ENCODE assay signal across 10 mouse cellular contexts in genomic region chr4:149777126-149777525, GRCm38 (mm10). TPM values are rescaled to one million over a fixed set of nuclear protein-coding genes. Genes with fewer than 3 reads are reported as not detected.
A peak's percentile ranks its signal among the peaks of the same experiment; 100 is the strongest.
DNase-seq lines count a peak whose midpoint lies in the region.
"Had no signal": no experiment of that assay in that cellular context is flagged by ENCODE, and none has a peak within 500 bp of the region (broad histone marks: within the 10 kb centered on the region; RNA-seq: fewer than 3 reads in every experiment).

No protein-coding gene starts in this region.

- peak; percentile 88 for DNase-seq in ovary, adult 18-20 months (ENCODE audit: low spot score)
- no peak for DNase-seq in ovary, postnatal 14 days (ENCODE audit: low spot score)
- DNase-seq in adrenal gland, postnatal 36 days: peak; percentile 77 to 85
- peak; percentile 51 for DNase-seq in heart, postnatal 4 days
- no peak for DNase-seq in urinary bladder, adult 18-20 months (ENCODE audit: low spot score in 2 of 2)
- no peak for DNase-seq in embryo, embryonic 9.5 days (ENCODE audit: extremely low spot score)
- no peak for DNase-seq in c-Kit-positive CD71-positive TER-119-positive erythroid progenitor cells, embryonic 14.5 days (ENCODE audit: low spot score)
- DNase-seq: cerebellum, postnatal 25 days; liver, embryonic 13.5 days; right cerebral cortex, postnatal 25 days had no signal

RNA-seq across cellular contexts. Expression of gene Slc25a33, which starts 3.0 kb away (rescaled TPM):
- total RNA-seq in adrenal gland, postnatal 36 days (2021): 10 to 100 TPM; 18.3 to 31.6 TPM
- total RNA-seq in heart, postnatal 4 days (2021): 1 to 10 TPM; 8.8 to 9.5 TPM

RNA-seq across cellular contexts. Expression of gene Tmem201, which starts 39.3 kb away (rescaled TPM):
- total RNA-seq in adrenal gland, postnatal 36 days (2021): 10 to 100 TPM; 29.7 to 31.6 TPM
- 10 to 100 TPM; 87.5 to 96.8 TPM for total RNA-seq in heart, postnatal 4 days (2021)

Comparison
In these comparisons a context has a peak if more than half of its experiments do, and no peak if none do; other contexts are left out.
1. DNase-seq: peak in ovary, adult 18-20 months (single experiment), adrenal gland, postnatal 36 days (2 of 2) and heart, postnatal 4 days (single experiment); none in ovary, postnatal 14 days (single experiment), urinary bladder, adult 18-20 months (0 of 2), embryo, embryonic 9.5 days (single experiment) and c-Kit-positive CD71-positive TER-119-positive erythroid progenitor cells, embryonic 14.5 days (single experiment).